24 mouse cellular contexts compared by ENCODE assay signal in the genomic region with DNA sequence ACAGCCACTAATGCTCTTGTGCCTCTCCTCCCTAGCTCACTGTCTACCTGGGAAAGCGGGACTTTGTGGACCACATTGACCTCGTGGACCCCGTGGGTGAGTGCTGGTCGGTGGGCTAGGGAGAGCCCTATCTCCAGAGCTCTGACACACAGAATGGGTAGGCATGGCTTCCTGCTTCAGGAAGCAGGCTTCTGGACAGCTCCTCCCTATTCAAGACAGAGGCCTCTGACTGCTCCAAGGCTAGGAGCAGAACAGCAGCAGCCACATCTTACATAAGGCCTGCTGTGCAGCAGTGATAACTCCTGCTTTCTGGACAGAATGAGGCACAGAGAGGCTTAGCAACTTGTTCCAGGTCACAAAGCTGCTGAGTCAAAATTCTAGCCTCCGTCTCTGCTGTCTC. TPM values are rescaled to one million over a fixed set of nuclear protein-coding genes. Genes with fewer than 3 reads are reported as not detected.
DNase-seq lines count a peak whose midpoint lies in the region; ATAC-seq lines count a peak whose summit lies in the region.
"Had no signal": no experiment of that assay in that cellular context is flagged by ENCODE, and none has a peak within 500 bp of the region (broad histone marks: within the 10 kb centered on the region; RNA-seq: fewer than 3 reads in every experiment).

No protein-coding gene starts in this region.

- H3K4me2 ChIP-seq in hindbrain, embryonic 11.5 days (replicated peaks; ENCODE audit: low read depth, low read length) = no peak overlapping the region
- no peak overlapping the region for H3K4me2 ChIP-seq in hindbrain, embryonic 13.5 days
- H3K4me2 ChIP-seq in liver, embryonic 13.5 days = no peak overlapping the region
- H3K4me2 ChIP-seq: embryonic facial prominence, embryonic 15.5 days; heart, embryonic 11.5 days; limb, embryonic 15.5 days; midbrain, embryonic 13.5 days had no signal

- 87% methylated on average over 5 of the region's 5 CpGs for WGBS in hindbrain, embryonic 11.5 days
- WGBS in hindbrain, embryonic 13.5 days = 83% methylated on average over 5 of the region's 5 CpGs
- 49% methylated on average over 5 of the region's 5 CpGs for WGBS in liver, embryonic 13.5 days (ENCODE audit: insufficient replicate concordance)

- no peaks in the 10 kb centered on the region for H3K27me3 ChIP-seq in hindbrain, embryonic 11.5 days (ENCODE audit: control insufficient read depth, insufficient read depth, low read length)
- no peaks in the 10 kb centered on the region for H3K27me3 ChIP-seq in hindbrain, embryonic 13.5 days
- H3K27me3 ChIP-seq in liver, embryonic 13.5 days = no peaks in the 10 kb centered on the region
- H3K27me3 ChIP-seq: embryonic facial prominence, embryonic 15.5 days; limb, embryonic 15.5 days had no signal

- no peak for DNase-seq in hindbrain, embryonic 11.5 days (ENCODE audit: low spot score)
- peak; percentile 43 for DNase-seq in 416B (ENCODE audit: low read depth)
- peak; percentile 27 for DNase-seq in R1 (ENCODE audit: low read depth, low spot score)
- no peak for DNase-seq in liver, embryonic 13.5 days
- no peak for DNase-seq in T-cell, adult 2 months (ENCODE audit: low spot score)
- DNase-seq in gastrocnemius, postnatal 4 days (ENCODE audit: low spot score in 2 of 2) = no peak
- DNase-seq: cerebellum, adult 18-20 months; cerebellum, postnatal 36 days; gastrocnemius, postnatal 10 days; heart, adult 11 months; layer of hippocampus, adult 9-11 months; left cerebral cortex, postnatal 4 days; right cerebral cortex, postnatal 25 days; spleen, adult 18-20 months had no signal

- no peaks in the 10 kb centered on the region for H3K9me3 ChIP-seq in hindbrain, embryonic 11.5 days (ENCODE audit: control insufficient read depth, low read length)
- no peaks in the 10 kb centered on the region for H3K9me3 ChIP-seq in hindbrain, embryonic 13.5 days
- H3K9me3 ChIP-seq in liver, embryonic 13.5 days (replicated peaks) = no peaks in the 10 kb centered on the region
- H3K9me3 ChIP-seq: embryonic facial prominence, embryonic 15.5 days; limb, embryonic 15.5 days; midbrain, embryonic 13.5 days had no signal

- no peak for ATAC-seq in hindbrain, embryonic 11.5 days (ENCODE audit: low FRiP score)
- no peak for ATAC-seq in hindbrain, embryonic 13.5 days (ENCODE audit: low FRiP score)
- ATAC-seq in liver, embryonic 13.5 days (ENCODE audit: low read depth) = peak; percentile 41; the same call in 1 of the 2 replicates
- ATAC-seq: forebrain, embryonic 14.5 days; midbrain, embryonic 13.5 days had no signal

- H3K36me3 ChIP-seq in hindbrain, embryonic 11.5 days (ENCODE audit: control insufficient read depth, insufficient read depth, low read length) = no peaks in the 10 kb centered on the region
- H3K36me3 ChIP-seq in hindbrain, embryonic 13.5 days = peaks cover 44% of the 10 kb centered on the region
- H3K36me3 ChIP-seq in liver, embryonic 13.5 days = peaks cover 51% of the 10 kb centered on the region

- H3K27ac ChIP-seq in hindbrain, embryonic 11.5 days (ENCODE audit: low read depth, low read length) = peak overlapping the region; percentile 3; the same call in 1 of the 2 replicates
- no peak overlapping the region for H3K27ac ChIP-seq in hindbrain, embryonic 13.5 days
- no peak overlapping the region; the same call in 1 of the 2 replicates for H3K27ac ChIP-seq in liver, embryonic 13.5 days
- H3K27ac ChIP-seq: embryonic facial prominence, embryonic 15.5 days; limb, embryonic 15.5 days; midbrain, embryonic 13.5 days had no signal

- H3K9ac ChIP-seq in hindbrain, embryonic 11.5 days (ENCODE audit: low read depth, low read length) = no peak overlapping the region
- no peak overlapping the region for H3K9ac ChIP-seq in hindbrain, embryonic 13.5 days
- no peak overlapping the region for H3K9ac ChIP-seq in liver, embryonic 13.5 days
- H3K9ac ChIP-seq: embryonic facial prominence, embryonic 15.5 days; limb, embryonic 15.5 days; midbrain, embryonic 13.5 days had no signal

- H3K4me3 ChIP-seq in hindbrain, embryonic 11.5 days (ENCODE audit: low read depth, low read length) = no peak overlapping the region
- no peak overlapping the region for H3K4me3 ChIP-seq in hindbrain, embryonic 13.5 days
- H3K4me3 ChIP-seq in liver, embryonic 13.5 days (replicated peaks) = no peak overlapping the region
- H3K4me3 ChIP-seq: embryonic facial prominence, embryonic 15.5 days; limb, embryonic 15.5 days; midbrain, embryonic 13.5 days had no signal

- peaks cover 10% of the 10 kb centered on the region for H3K4me1 ChIP-seq in hindbrain, embryonic 11.5 days (replicated peaks; ENCODE audit: control insufficient read depth, insufficient read depth, low read length)
- peaks cover 61% of the 10 kb centered on the region for H3K4me1 ChIP-seq in hindbrain, embryonic 13.5 days (replicated peaks)
- H3K4me1 ChIP-seq in liver, embryonic 13.5 days (replicated peaks) = peaks cover 48% of the 10 kb centered on the region

RNA-seq across cellular contexts. Expression of a gene that starts 43.3 kb away (rescaled TPM):
- polyA plus RNA-seq in hindbrain, embryonic 11.5 days (2014; fragmentation: Nextera tagmentation; extraction: Ambion mirVana) = 0.63 and 0.73 TPM in 2 replicates
- 1.4 TPM in 2 replicates for polyA plus RNA-seq in hindbrain, embryonic 13.5 days (2015; fragmentation: Nextera tagmentation; extraction: Ambion mirVana)
- 0.16 and 0.22 TPM in 2 replicates for polyA plus RNA-seq in liver, embryonic 13.5 days (2015; fragmentation: Nextera tagmentation; extraction: Ambion mirVana)
- 10 to 100 TPM; 28.6 to 32.5 TPM for total RNA-seq in gastrocnemius, postnatal 4 days (2021)
- total RNA-seq: hematopoietic stem cell, adult 5-6 weeks; MEL; monocyte, adult 5-6 weeks had no signal
- polyA plus RNA-seq: C2C12 had no signal

RNA-seq across cellular contexts. Expression of a gene that starts 48.4 kb away (rescaled TPM):
- polyA plus RNA-seq in hindbrain, embryonic 11.5 days (2014; fragmentation: Nextera tagmentation; extraction: Ambion mirVana) = 4.5 and 5.4 TPM in 2 replicates
- polyA plus RNA-seq in hindbrain, embryonic 13.5 days (2015; fragmentation: Nextera tagmentation; extraction: Ambion mirVana) = 15.6 and 15.9 TPM in 2 replicates
- 96.5 and 121 TPM in 2 replicates for polyA plus RNA-seq in liver, embryonic 13.5 days (2015; fragmentation: Nextera tagmentation; extraction: Ambion mirVana)
- total RNA-seq in gastrocnemius, postnatal 4 days (2021) = 10 to 100 TPM; 30.7 to 32.6 TPM

Comparison
In these comparisons a context has a peak if more than half of its experiments do, and no peak if none do; other contexts are left out.
1. DNase-seq: peak in 416B (single experiment) and R1 (single experiment); none in hindbrain, embryonic 11.5 days (single experiment), liver, embryonic 13.5 days (single experiment), T-cell, adult 2 months (single experiment) and gastrocnemius, postnatal 4 days (0 of 2).